Mouse (Mus musculus) bone marrow, adult 2 months (tissue): ENCODE results near the gene Sox9. TPM values are rescaled to one million over a fixed set of nuclear protein-coding genes. Genes with fewer than 3 reads are reported as not detected.

Experiments used
- H3K27ac ChIP-seq: fragments of 200-500 bp; 2 replicates; pipeline ENCODE4 v1.5.1; 2012; ENCODE audit warnings: low read depth, mild to moderate bottlenecking, control low read depth, inconsistent platforms, low read length; ENCODE audit not compliant: control insufficient read depth, poor library complexity, insufficient read depth
- H3K4me1 ChIP-seq: fragments of 200-500 bp; 2 replicates; pipeline ENCODE4 v1.6.1; 2011; ENCODE audit warnings: low read length; ENCODE audit not compliant: control insufficient read depth, insufficient read depth
- H3K4me3 ChIP-seq: fragments of 200-500 bp; replicated peaks from 2 replicates; pipeline ENCODE3; 2011; ENCODE audit warnings: mild to moderate bottlenecking, low read depth, low read length, control low read depth; ENCODE audit not compliant: control insufficient read depth
- CTCF ChIP-seq: fragments of 200-500 bp; IDR thresholded peaks from 2 replicates; pipeline ENCODE4 v1.5.1; 2011; ENCODE audit warnings: low read length, control low read depth; ENCODE audit not compliant: control insufficient read depth, insufficient read depth
- POLR2A ChIP-seq: fragments of 200-500 bp; IDR thresholded peaks from 2 replicates; pipeline ENCODE4 v1.6.1; 2011; ENCODE audit warnings: low read depth, mild to moderate bottlenecking, control low read depth, low read length, borderline replicate concordance; ENCODE audit not compliant: control insufficient read depth
- WGBS: fragments of 180-500 bp; shearing (Covaris S2); methylation state at CpG from one replicate; pipeline ENCODE4 v1.1.7; 2018; 5-methylcytosine and 5-hydroxymethylcytosine counted together
- polyA plus RNA-seq: library from polyadenylated mRNA; stranded (reverse); fragments of >200 nt; gene quantifications from 2 replicates; pipeline ENCODE4 v1.2.4, GENCODE M21; 2011; ENCODE audit warnings: low replicate concordance; ENCODE audit not compliant: missing spikeins, insufficient read depth, insufficient read length

The Sox9 gene
- polyA plus RNA-seq, 1 experiment: 0.97 TPM

- 33% methylated on average over 11 of the region's 11 CpGs for WGBS
Observed at GRCm38 (mm10) chr11:112772791-112773355, 9.2 kb upstream of the Sox9 start.

GRCm38 (mm10) chr11:112779762-112780161, 2.3 kb upstream of the Sox9 start:
- WGBS: 2% methylated on average over 10 of the region's 10 CpGs
- Histone ChIP-seq H3K27ac (no peak overlapping the region), H3K4me1 (no peaks in the 10 kb centered on the region), H3K4me3 (no peak overlapping the region)
- TF ChIP-seq POLR2A (no peak), CTCF (no peak)

More at GRCm38 (mm10) chr11:112772791-112773355, 9.2 kb upstream of the Sox9 start:
- Histone ChIP-seq H3K4me1 (no peaks in the 10 kb centered on the region), H3K27ac (no peak overlapping the region), H3K4me3 (no peak overlapping the region)
- no peak for TF ChIP-seq CTCF
- no peak for TF ChIP-seq POLR2A

GRCm38 (mm10) chr11:112780394-112780920, 1.6 kb upstream of the Sox9 start:
- Histone ChIP-seq H3K4me3 (no peak overlapping the region), H3K27ac (no peak overlapping the region), H3K4me1 (no peaks in the 10 kb centered on the region)
- no peak for TF ChIP-seq CTCF
- TF ChIP-seq POLR2A: no peak
- 7% methylated on average over 19 of the region's 19 CpGs for WGBS

GRCm38 (mm10) chr11:112781035-112781911, 751 bp upstream of the Sox9 start:
- 3% methylated on average over 46 of the region's 49 CpGs for WGBS
- TF ChIP-seq POLR2A: no peak
- Histone ChIP-seq H3K4me3 (no peak overlapping the region), H3K27ac (no peak overlapping the region), H3K4me1 (no peaks in the 10 kb centered on the region)

GRCm38 (mm10) chr11:112782357-112783121, 515 bp downstream of the Sox9 start:
- Histone ChIP-seq H3K27ac (no peak overlapping the region), H3K4me3 (no peak overlapping the region)
- WGBS: 2% methylated on average over 74 of the region's 75 CpGs

GRCm38 (mm10) chr11:112783401-112784346, 1.6 kb downstream of the Sox9 start:
- no peak overlapping the region for H3K4me3 ChIP-seq
- H3K4me1 ChIP-seq: no peaks in the 10 kb centered on the region
- H3K27ac ChIP-seq: no peak overlapping the region
- TF ChIP-seq CTCF (no peak), POLR2A (no peak)
- 4% methylated on average over 42 of the region's 42 CpGs for WGBS

More at GRCm38 (mm10) chr11:112782357-112783121, 515 bp downstream of the Sox9 start:
- H3K4me1 ChIP-seq: no peaks in the 10 kb centered on the region
- no peak for TF ChIP-seq CTCF
- no peak for TF ChIP-seq POLR2A

GRCm38 (mm10) chr11:112784347-112784902, 2.4 kb downstream of the Sox9 start:
- 7% methylated on average over 30 of the region's 30 CpGs for WGBS

More at GRCm38 (mm10) chr11:112784347-112784902, 2.4 kb downstream of the Sox9 start:
- Histone ChIP-seq H3K4me3 (no peak overlapping the region), H3K27ac (no peak overlapping the region), H3K4me1 (no peaks in the 10 kb centered on the region)
- TF ChIP-seq CTCF (no peak), POLR2A (no peak)
